Mouse (Mus musculus): ENCODE data around the gene Pcbp3.
"Not testable (repeated sequence)": the region's sequence is repeated elsewhere in the genome, so short reads cannot be mapped to it uniquely, and the experiment has no call there.

Pcbp3 gene

GRCm38 (mm10) chr10:76961790-76962489 lies at the start of gene Pcbp3:
Pcbp3 (minus strand) TSS chr10:76961887.
- peak; percentile 86 to 92 for DNase-seq (ENCODE audit: low spot score in 2 of 2)

GRCm38 (mm10) chr10:77008698-77009097 lies 47.0 kb upstream of the Pcbp3 start:
- no peak for DNase-seq (ENCODE audit: low spot score in 2 of 2)

GRCm38 (mm10) chr10:77008109-77008561 lies 46.4 kb upstream of the Pcbp3 start:
- peak in 1 of 2 experiments; percentile 7 for DNase-seq (ENCODE audit: low spot score in 2 of 2)

- DNase-seq (ENCODE audit: low spot score in 2 of 2), result no peak
Measured at GRCm38 (mm10) chr10:77007433-77008108, 45.9 kb upstream of the Pcbp3 start.

- DNase-seq (ENCODE audit: low spot score in 2 of 2), result no peak
Measured at GRCm38 (mm10) chr10:77004936-77005335, 43.2 kb upstream of the Pcbp3 start.

GRCm38 (mm10) chr10:76997759-76998513 lies 36.2 kb upstream of the Pcbp3 start:
- DNase-seq (ENCODE audit: low spot score in 2 of 2), result no peak

- no peak for DNase-seq (ENCODE audit: low spot score in 2 of 2)
Measured at GRCm38 (mm10) chr10:76992456-76992855, 30.8 kb upstream of the Pcbp3 start.

GRCm38 (mm10) chr10:76988586-76988985 lies 26.9 kb upstream of the Pcbp3 start:
- DNase-seq (ENCODE audit: low spot score in 2 of 2), result no peak

GRCm38 (mm10) chr10:76978042-76978441 lies 16.4 kb upstream of the Pcbp3 start:
- no peak for DNase-seq (ENCODE audit: low spot score in 2 of 2)

GRCm38 (mm10) chr10:76976699-76977098 lies 15.0 kb upstream of the Pcbp3 start:
- no peak for DNase-seq (ENCODE audit: low spot score in 2 of 2)

- no peak for DNase-seq (ENCODE audit: low spot score in 2 of 2)
Measured at GRCm38 (mm10) chr10:76973797-76974436, 12.2 kb upstream of the Pcbp3 start.

GRCm38 (mm10) chr10:76972318-76972717 lies 10.6 kb upstream of the Pcbp3 start:
- not testable (repeated sequence) for DNase-seq (ENCODE audit: low spot score in 2 of 2)

GRCm38 (mm10) chr10:76970974-76971373 lies 9.3 kb upstream of the Pcbp3 start:
- DNase-seq (ENCODE audit: low spot score in 2 of 2), result no peak

- no peak for DNase-seq (ENCODE audit: low spot score in 2 of 2)
Measured at GRCm38 (mm10) chr10:76964436-76964835, 2.7 kb upstream of the Pcbp3 start.

GRCm38 (mm10) chr10:76963997-76964396 lies 2.3 kb upstream of the Pcbp3 start:
- DNase-seq (ENCODE audit: low spot score in 2 of 2), result no peak

GRCm38 (mm10) chr10:76961156-76961555 lies 531 bp downstream of the Pcbp3 start:
- no peak for DNase-seq (ENCODE audit: low spot score in 2 of 2)

- no peak for DNase-seq (ENCODE audit: low spot score in 2 of 2)
Measured at GRCm38 (mm10) chr10:76958201-76958600, 3.5 kb downstream of the Pcbp3 start.

GRCm38 (mm10) chr10:76956200-76956599 lies 5.5 kb downstream of the Pcbp3 start:
- DNase-seq (ENCODE audit: low spot score in 2 of 2), result no peak

- no peak for DNase-seq (ENCODE audit: low spot score in 2 of 2)
Measured at GRCm38 (mm10) chr10:76941038-76941437, 20.6 kb downstream of the Pcbp3 start.

GRCm38 (mm10) chr10:76936827-76937226 lies 24.9 kb downstream of the Pcbp3 start:
- no peak for DNase-seq (ENCODE audit: low spot score in 2 of 2)

GRCm38 (mm10) chr10:76934805-76935204 lies 26.9 kb downstream of the Pcbp3 start:
- DNase-seq (ENCODE audit: low spot score in 2 of 2), result no peak

GRCm38 (mm10) chr10:76931794-76932193 lies 29.9 kb downstream of the Pcbp3 start:
- DNase-seq (ENCODE audit: low spot score in 2 of 2), result no peak
